Mouse (Mus musculus) heart, postnatal 0 days (tissue): ENCODE data around the gene Klhl13.

Experiments used
- CTCF ChIP-seq: IDR thresholded peaks from 2 replicates; pipeline ENCODE4 v1.5.1; 2016; ENCODE audit warnings: antibody characterized with exemption, control low read depth, low read depth
- EP300 ChIP-seq: IDR thresholded peaks from 2 replicates; pipeline ENCODE4 v1.6.1; 2016; ENCODE audit warnings: antibody characterized with exemption, low read depth

DNA sequence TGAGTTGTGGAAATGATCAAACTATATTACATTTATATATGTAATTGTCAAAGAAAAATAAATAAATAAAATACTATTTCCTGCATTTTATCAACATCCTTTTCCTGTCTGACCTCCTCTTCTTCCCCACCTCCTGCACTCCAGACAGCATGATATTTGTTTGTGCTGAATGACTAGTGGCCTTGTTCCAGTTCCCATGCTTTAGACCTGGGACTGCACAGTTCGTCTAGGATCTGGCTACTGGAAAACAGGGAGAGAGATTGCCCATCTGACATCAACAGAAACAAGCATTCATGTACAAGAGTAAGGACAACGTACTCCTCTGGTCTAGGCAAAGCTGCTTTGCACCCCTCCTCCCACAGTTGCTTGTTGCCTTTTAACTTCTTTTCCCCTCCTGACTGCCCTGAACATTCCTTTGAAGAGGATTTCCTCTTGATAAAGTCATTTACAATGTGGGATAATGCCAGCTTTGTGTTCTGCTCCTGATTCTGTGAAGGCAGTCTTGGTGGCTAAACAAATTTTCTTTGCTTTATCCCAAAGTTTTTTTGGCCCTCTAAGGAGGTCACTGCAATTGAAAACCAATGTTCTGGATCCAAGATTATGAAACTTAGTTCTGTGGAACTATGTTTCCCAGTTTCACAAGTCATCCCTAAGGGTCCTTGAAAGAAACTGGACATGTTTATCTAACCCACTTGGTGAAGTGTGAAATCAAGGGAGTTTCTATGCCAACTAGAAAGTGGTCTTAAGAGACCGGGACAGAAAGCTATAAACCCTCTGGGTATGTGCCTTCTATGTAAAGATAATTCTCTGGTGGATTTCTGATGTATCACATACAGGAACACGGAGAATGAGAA is 44.6 kb upstream of the Klhl13 start:
- TF ChIP-seq CTCF (no peak), EP300 (no peak)
